Mouse (Mus musculus): ENCODE data around the gene Acaca.

Acaca gene

GRCm38 (mm10) chr11:84128943-84129798, at the start of gene Acaca, which contains the start of gene Tada2a:
Gene Acaca, plus strand, starts transcription at chr11:84129672.
Gene Tada2a, minus strand, starts transcription at chr11:84129600.
- peak; percentile 61 for DNase-seq (ENCODE audit: low read depth, low spot score)

GRCm38 (mm10) chr11:84079887-84080286, 49.6 kb upstream of the Acaca start:
- DNase-seq (ENCODE audit: low read depth, low spot score), result peak; percentile 44

GRCm38 (mm10) chr11:84080327-84080726, 49.1 kb upstream of the Acaca start:
- peak; percentile 64 for DNase-seq (ENCODE audit: low read depth, low spot score)

- DNase-seq (ENCODE audit: low read depth, low spot score), result no peak
These were observed 47.6 kb upstream of the Acaca start for GRCm38 (mm10) chr11:84081901-84082300.

- no peak for DNase-seq (ENCODE audit: low read depth, low spot score)
These were observed 38.9 kb upstream of the Acaca start for GRCm38 (mm10) chr11:84090572-84090971.

GRCm38 (mm10) chr11:84095084-84095483, 34.4 kb upstream of the Acaca start:
- no peak for DNase-seq (ENCODE audit: low read depth, low spot score)

- DNase-seq (ENCODE audit: low read depth, low spot score), result no peak
These were observed 32.0 kb upstream of the Acaca start for GRCm38 (mm10) chr11:84097251-84097998.

- peak; percentile 55 for DNase-seq (ENCODE audit: low read depth, low spot score)
These were observed 28.3 kb upstream of the Acaca start for GRCm38 (mm10) chr11:84101182-84101581.

- DNase-seq (ENCODE audit: low read depth, low spot score), result no peak
These were observed 25.4 kb upstream of the Acaca start for GRCm38 (mm10) chr11:84104036-84104435.

GRCm38 (mm10) chr11:84107137-84107536, 22.3 kb upstream of the Acaca start:
- DNase-seq (ENCODE audit: low read depth, low spot score), result no peak

GRCm38 (mm10) chr11:84113623-84114022, 15.8 kb upstream of the Acaca start:
- no peak for DNase-seq (ENCODE audit: low read depth, low spot score)

GRCm38 (mm10) chr11:84115646-84116045, 13.8 kb upstream of the Acaca start:
- no peak for DNase-seq (ENCODE audit: low read depth, low spot score)

- DNase-seq (ENCODE audit: low read depth, low spot score), result peak; percentile 40
These were observed 13.3 kb upstream of the Acaca start for GRCm38 (mm10) chr11:84116221-84116620.

- DNase-seq (ENCODE audit: low read depth, low spot score), result no peak
These were observed 12.0 kb upstream of the Acaca start for GRCm38 (mm10) chr11:84117431-84117830.

- DNase-seq (ENCODE audit: low read depth, low spot score), result no peak
These were observed 8.2 kb upstream of the Acaca start for GRCm38 (mm10) chr11:84121051-84121956.

- DNase-seq (ENCODE audit: low read depth, low spot score), result peak; percentile 45
These were observed 1.5 kb upstream of the Acaca start for GRCm38 (mm10) chr11:84127977-84128376.

- peak; percentile 19 for DNase-seq (ENCODE audit: low read depth, low spot score)
These were observed 320 bp downstream of the Acaca start for GRCm38 (mm10) chr11:84129799-84130185.

GRCm38 (mm10) chr11:84134331-84134860, 4.9 kb downstream of the Acaca start:
- peak; percentile 16 for DNase-seq (ENCODE audit: low read depth, low spot score)

- DNase-seq (ENCODE audit: low read depth, low spot score), result no peak
These were observed 7.0 kb downstream of the Acaca start for GRCm38 (mm10) chr11:84136453-84136852.

GRCm38 (mm10) chr11:84141752-84142151, 12.3 kb downstream of the Acaca start:
- DNase-seq (ENCODE audit: low read depth, low spot score), result peak; percentile 82

- DNase-seq (ENCODE audit: low read depth, low spot score), result no peak
These were observed 15.8 kb downstream of the Acaca start for GRCm38 (mm10) chr11:84145201-84145798.
